Mouse (Mus musculus) testis, adult 2 months (tissue): ENCODE data around the gene Mrgprf.

Experiments
- CTCF ChIP-seq: fragments of 200-500 bp; IDR thresholded peaks from 2 replicates; pipeline ENCODE4 v1.5.1; 2012; ENCODE audit warnings: low read depth, mild to moderate bottlenecking, inconsistent platforms, low read length, moderate library complexity; ENCODE audit not compliant: control insufficient read depth, insufficient read depth, insufficient replicate concordance
- POLR2A ChIP-seq: fragments of 200-500 bp; IDR thresholded peaks from 2 replicates; pipeline ENCODE4 v1.6.1; 2012; ENCODE audit warnings: low read depth, mild to moderate bottlenecking, inconsistent platforms, low read length, moderate library complexity; ENCODE audit not compliant: control insufficient read depth

GRCm38 (mm10) chr7:145319481-145319880 lies 18.9 kb downstream of the Mrgprf start:
- TF ChIP-seq CTCF (no peak), POLR2A (no peak)
